Mouse (Mus musculus): Measurements from ENCODE around the gene Gm20388.
"Not testable (repeated sequence)": the region's sequence is repeated elsewhere in the genome, so short reads cannot be mapped to it uniquely, and the experiment has no call there.

Gene Gm20388

GRCm38 (mm10) chr8:121313458-121313857 is 1402.8 kb downstream of the Gm20388 start:
- peak; percentile 41 for DNase-seq

GRCm38 (mm10) chr8:121314036-121314435 is 1403.4 kb downstream of the Gm20388 start:
- no peak for DNase-seq

GRCm38 (mm10) chr8:121315569-121315968 is 1404.9 kb downstream of the Gm20388 start:
- DNase-seq = peak; percentile 41

GRCm38 (mm10) chr8:121316009-121316408 is 1405.4 kb downstream of the Gm20388 start:
- DNase-seq = peak; percentile 62

GRCm38 (mm10) chr8:121318756-121319155 is 1408.1 kb downstream of the Gm20388 start:
- DNase-seq = not testable (repeated sequence)

- DNase-seq = peak; percentile 51
These were observed 1408.8 kb downstream of the Gm20388 start for GRCm38 (mm10) chr8:121319491-121319890.

- no peak for DNase-seq
These were observed 1415.7 kb downstream of the Gm20388 start for GRCm38 (mm10) chr8:121326164-121326910.

GRCm38 (mm10) chr8:121332436-121332835 is 1421.8 kb downstream of the Gm20388 start:
- DNase-seq = peak; percentile 83

- DNase-seq = peak; percentile 81
These were observed 1424.1 kb downstream of the Gm20388 start for GRCm38 (mm10) chr8:121334495-121335424.

- no peak for DNase-seq
These were observed 1425.0 kb downstream of the Gm20388 start for GRCm38 (mm10) chr8:121335684-121336083.

- no peak for DNase-seq
These were observed 1432.3 kb downstream of the Gm20388 start for GRCm38 (mm10) chr8:121342931-121343330.

- DNase-seq = no peak
These were observed 1433.8 kb downstream of the Gm20388 start for GRCm38 (mm10) chr8:121344486-121344885.

GRCm38 (mm10) chr8:121346175-121346574 is 1435.5 kb downstream of the Gm20388 start:
- no peak for DNase-seq

- DNase-seq = peak; percentile 76
These were observed 1436.2 kb downstream of the Gm20388 start for GRCm38 (mm10) chr8:121346862-121347261.

- DNase-seq = no peak
These were observed 1438.4 kb downstream of the Gm20388 start for GRCm38 (mm10) chr8:121348998-121349397.

- DNase-seq = no peak
These were observed 1440.2 kb downstream of the Gm20388 start for GRCm38 (mm10) chr8:121350803-121351202.

GRCm38 (mm10) chr8:121354844-121355243 is 1444.2 kb downstream of the Gm20388 start:
- no peak for DNase-seq

GRCm38 (mm10) chr8:121357451-121357850 is 1446.8 kb downstream of the Gm20388 start:
- no peak for DNase-seq

GRCm38 (mm10) chr8:121358609-121359008 is 1448.0 kb downstream of the Gm20388 start:
- DNase-seq = peak; percentile 50

GRCm38 (mm10) chr8:121359131-121359981 is 1448.7 kb downstream of the Gm20388 start:
- DNase-seq = peak; percentile 69

- DNase-seq = no peak
These were observed 1449.4 kb downstream of the Gm20388 start for GRCm38 (mm10) chr8:121360001-121360400.

- no peak for DNase-seq
These were observed 1450.5 kb downstream of the Gm20388 start for GRCm38 (mm10) chr8:121361166-121361565.

- DNase-seq = no peak
These were observed 1454.0 kb downstream of the Gm20388 start for GRCm38 (mm10) chr8:121364646-121365045.
